23 mouse cellular contexts compared by ENCODE assay signal in the genomic region with DNA sequence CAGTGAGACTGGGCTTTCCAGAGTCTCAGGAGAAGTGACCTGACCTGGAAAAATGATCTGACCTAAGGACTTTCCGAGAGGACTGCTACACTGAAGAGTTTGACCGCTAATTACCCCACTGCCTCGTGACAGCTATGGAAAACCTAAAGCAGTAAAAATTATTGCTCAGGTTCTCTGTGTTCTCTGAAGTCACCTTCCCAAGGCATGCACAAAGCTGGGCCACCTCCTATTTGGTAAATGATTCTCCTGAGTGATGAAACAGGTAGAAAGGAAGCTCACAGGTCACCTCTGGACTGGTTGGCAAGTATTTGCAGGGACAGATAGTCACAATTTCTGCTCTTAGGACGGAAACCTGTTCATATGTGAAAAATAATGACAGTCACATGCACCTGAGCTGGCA.
DNase-seq lines count a peak whose midpoint lies in the region; ATAC-seq and TF ChIP-seq lines count a peak whose summit lies in the region.
"Had no signal": no experiment of that assay in that cellular context is flagged by ENCODE, and none has a peak within 500 bp of the region (broad histone marks: within the 10 kb centered on the region; RNA-seq: fewer than 3 reads in every experiment).

No protein-coding gene starts in this region.

- no peak overlapping the region for H3K9ac ChIP-seq in kidney, embryonic 14.5 days (ENCODE audit: low read depth, low read length)
- no peak overlapping the region for H3K9ac ChIP-seq in intestine, postnatal 0 days (ENCODE audit: low read depth, low read length)
- no peak overlapping the region for H3K9ac ChIP-seq in kidney, postnatal 0 days (ENCODE audit: low read depth, low read length)
- no peak overlapping the region for H3K9ac ChIP-seq in forebrain, embryonic 16.5 days (replicated peaks; ENCODE audit: low read depth, low read length)
- H3K9ac ChIP-seq: embryonic facial prominence, embryonic 15.5 days; hindbrain, embryonic 12.5 days; limb, embryonic 12.5 days; midbrain, embryonic 15.5 days had no signal

- no peak for ATAC-seq in kidney, embryonic 14.5 days (ENCODE audit: low FRiP score, low TSS enrichment)
- ATAC-seq in intestine, postnatal 0 days = peak; percentile 99
- peak; percentile 94 for ATAC-seq in kidney, postnatal 0 days (replicated peaks; ENCODE audit: low FRiP score, low read depth)
- ATAC-seq in forebrain, embryonic 16.5 days = no peak
- ATAC-seq: CD4-positive, CD25-positive, alpha-beta regulatory T cell, adult 4 months; midbrain, embryonic 15.5 days; Patski had no signal

- no peaks in the 10 kb centered on the region for H3K36me3 ChIP-seq in kidney, embryonic 14.5 days (ENCODE audit: control insufficient read depth, insufficient read depth, low read length)
- H3K36me3 ChIP-seq in intestine, postnatal 0 days (ENCODE audit: control insufficient read depth, insufficient read depth) = no peaks in the 10 kb centered on the region
- no peaks in the 10 kb centered on the region for H3K36me3 ChIP-seq in kidney, postnatal 0 days (ENCODE audit: insufficient read depth, low read length)
- no peaks in the 10 kb centered on the region for H3K36me3 ChIP-seq in small intestine, adult 2 months (ENCODE audit: control insufficient read depth, insufficient read depth, low read length)
- H3K36me3 ChIP-seq in forebrain, embryonic 16.5 days (ENCODE audit: control insufficient read depth, insufficient read depth) = no peaks in the 10 kb centered on the region
- H3K36me3 ChIP-seq: embryonic facial prominence, embryonic 15.5 days; hindbrain, embryonic 12.5 days; limb, embryonic 12.5 days; midbrain, embryonic 15.5 days had no signal

- H3K27ac ChIP-seq in kidney, embryonic 14.5 days (ENCODE audit: low read depth, low read length) = no peak overlapping the region
- H3K27ac ChIP-seq in intestine, postnatal 0 days (ENCODE audit: low read depth, low read length) = peak overlapping the region; percentile 54
- no peak overlapping the region for H3K27ac ChIP-seq in kidney, postnatal 0 days
- H3K27ac ChIP-seq in small intestine, adult 2 months (ENCODE audit: insufficient read depth, low read depth, low read length) = peak overlapping the region; percentile 57
- H3K27ac ChIP-seq in forebrain, embryonic 16.5 days (ENCODE audit: low read length) = no peak overlapping the region
- H3K27ac ChIP-seq: embryonic facial prominence, embryonic 15.5 days; hindbrain, embryonic 12.5 days; limb, embryonic 12.5 days; midbrain, embryonic 15.5 days had no signal

- no peak for TF ChIP-seq CTCF in intestine, postnatal 0 days (IDR thresholded peaks at IDR 0.05; ENCODE audit: low read depth)
- TF ChIP-seq CTCF in kidney, postnatal 0 days (IDR thresholded peaks at IDR 0.05; ENCODE audit: low read depth) = no peak
- TF ChIP-seq CTCF in small intestine, adult 2 months (IDR thresholded peaks at IDR 0.05; ENCODE audit: extremely low read depth, insufficient read length, insufficient replicate concordance, low read depth, low read length) = no peak

- intact Hi-C loops in left cerebral cortex, postnatal 25 days (cut with DNase I) = no loop called here

- WGBS in kidney, embryonic 14.5 days = 28% methylated on average over 4 of the region's 4 CpGs
- 25% methylated on average over 4 of the region's 4 CpGs for WGBS in intestine, postnatal 0 days
- WGBS in kidney, postnatal 0 days = 26% methylated on average over 4 of the region's 4 CpGs
- WGBS in small intestine, adult 2 months = 23% methylated on average over 4 of the region's 4 CpGs
- WGBS in forebrain, embryonic 16.5 days = 79% methylated on average over 4 of the region's 4 CpGs

- no peak for TF ChIP-seq POLR2A in small intestine, adult 2 months (IDR thresholded peaks at IDR 0.05; ENCODE audit: low read depth, low read length)

- H3K4me3 ChIP-seq in kidney, embryonic 14.5 days (ENCODE audit: low read length) = no peak overlapping the region
- no peak overlapping the region for H3K4me3 ChIP-seq in intestine, postnatal 0 days (ENCODE audit: low read depth, low read length)
- no peak overlapping the region for H3K4me3 ChIP-seq in kidney, postnatal 0 days (replicated peaks; ENCODE audit: low read depth, low read length)
- H3K4me3 ChIP-seq in small intestine, adult 2 months (ENCODE audit: low read depth, low read length) = no peak overlapping the region
- H3K4me3 ChIP-seq in forebrain, embryonic 16.5 days (replicated peaks; ENCODE audit: low read length) = no peak overlapping the region
- H3K4me3 ChIP-seq: embryonic facial prominence, embryonic 15.5 days; hindbrain, embryonic 12.5 days; limb, embryonic 12.5 days; megakaryocyte, embryonic 14.5 days; midbrain, embryonic 15.5 days; myocyte had no signal

- no peak overlapping the region for H3K4me2 ChIP-seq in kidney, embryonic 14.5 days (replicated peaks; ENCODE audit: low read depth, low read length)
- H3K4me2 ChIP-seq in intestine, postnatal 0 days (replicated peaks; ENCODE audit: low read depth) = no peak overlapping the region
- H3K4me2 ChIP-seq in kidney, postnatal 0 days (ENCODE audit: low read length) = no peak overlapping the region
- no peak overlapping the region for H3K4me2 ChIP-seq in forebrain, embryonic 16.5 days (ENCODE audit: low read length)
- H3K4me2 ChIP-seq: embryonic facial prominence, embryonic 15.5 days; heart, embryonic 11.5 days; hindbrain, embryonic 12.5 days; limb, embryonic 12.5 days; midbrain, embryonic 15.5 days had no signal

- H3K9me3 ChIP-seq in kidney, embryonic 14.5 days (ENCODE audit: control insufficient read depth, low read length) = no peaks in the 10 kb centered on the region
- no peaks in the 10 kb centered on the region for H3K9me3 ChIP-seq in intestine, postnatal 0 days (ENCODE audit: control insufficient read depth)
- no peaks in the 10 kb centered on the region for H3K9me3 ChIP-seq in kidney, postnatal 0 days (replicated peaks; ENCODE audit: low read length)
- H3K9me3 ChIP-seq in forebrain, embryonic 16.5 days (ENCODE audit: control insufficient read depth, low read length) = 0 out of 2 replicates have a peak, but pooled peaks cover 3% of the 10 kb centered on the region
- H3K9me3 ChIP-seq: embryonic facial prominence, embryonic 15.5 days; hindbrain, embryonic 12.5 days; limb, embryonic 12.5 days; megakaryocyte, embryonic 14.5 days; midbrain, embryonic 15.5 days had no signal

- no peaks in the 10 kb centered on the region for H3K27me3 ChIP-seq in kidney, embryonic 14.5 days (ENCODE audit: control insufficient read depth, insufficient read depth, low read length)
- no peaks in the 10 kb centered on the region for H3K27me3 ChIP-seq in intestine, postnatal 0 days (replicated peaks; ENCODE audit: control insufficient read depth, insufficient read depth, low read length)
- no peaks in the 10 kb centered on the region for H3K27me3 ChIP-seq in kidney, postnatal 0 days (ENCODE audit: insufficient read depth, low read length)
- no peaks in the 10 kb centered on the region for H3K27me3 ChIP-seq in small intestine, adult 2 months (ENCODE audit: control insufficient read depth, insufficient read depth, low read length)
- no peaks in the 10 kb centered on the region for H3K27me3 ChIP-seq in forebrain, embryonic 16.5 days (replicated peaks; ENCODE audit: control insufficient read depth, insufficient read depth, low read length)
- H3K27me3 ChIP-seq: embryonic facial prominence, embryonic 15.5 days; hindbrain, embryonic 12.5 days; limb, embryonic 12.5 days; megakaryocyte, embryonic 14.5 days; midbrain, embryonic 15.5 days; Patski had no signal

- DNase-seq in kidney, adult 11 months = peak; percentile 76
- peak; percentile 47 for DNase-seq in kidney, postnatal 0 days (ENCODE audit: low spot score)
- no peak for DNase-seq in left cerebral cortex, postnatal 25 days (ENCODE audit: low spot score in 2 of 2)
- DNase-seq in frontal cortex, postnatal 25 days (ENCODE audit: low spot score in 2 of 2) = no peak
- DNase-seq: adrenal gland, postnatal 10 days; cerebellum, adult 9-11 months; embryo, embryonic 11 days; heart, postnatal 10 days; lung, adult 2 months; right cerebral cortex, postnatal 4 days had no signal

- no peaks in the 10 kb centered on the region for H3K4me1 ChIP-seq in kidney, embryonic 14.5 days (ENCODE audit: control insufficient read depth, insufficient read depth, low read length)
- no peaks in the 10 kb centered on the region for H3K4me1 ChIP-seq in intestine, postnatal 0 days (replicated peaks; ENCODE audit: control insufficient read depth, insufficient read depth, low read length)
- no peaks in the 10 kb centered on the region for H3K4me1 ChIP-seq in kidney, postnatal 0 days (replicated peaks; ENCODE audit: insufficient read depth, low read length)
- peaks cover 10% of the 10 kb centered on the region; the same call in 1 of the 2 replicates for H3K4me1 ChIP-seq in small intestine, adult 2 months (ENCODE audit: control insufficient read depth, insufficient read depth, insufficient read length, low read length)
- H3K4me1 ChIP-seq in forebrain, embryonic 16.5 days (replicated peaks; ENCODE audit: control insufficient read depth, insufficient read depth, low read length) = no peaks in the 10 kb centered on the region
- H3K4me1 ChIP-seq: embryonic facial prominence, embryonic 15.5 days; hindbrain, embryonic 12.5 days; limb, embryonic 12.5 days; megakaryocyte, embryonic 14.5 days; midbrain, embryonic 15.5 days had no signal

Comparison
In these comparisons a context has a peak if more than half of its experiments do, and no peak if none do; other contexts are left out.
1. ATAC-seq: peak in intestine, postnatal 0 days (single experiment) and kidney, postnatal 0 days (single experiment); none in kidney, embryonic 14.5 days (single experiment) and forebrain, embryonic 16.5 days (single experiment).
2. DNase-seq: peak in kidney, adult 11 months (single experiment) and kidney, postnatal 0 days (single experiment); none in left cerebral cortex, postnatal 25 days (0 of 2) and frontal cortex, postnatal 25 days (0 of 2).
3. H3K27ac ChIP-seq: peak in intestine, postnatal 0 days (single experiment) and small intestine, adult 2 months (single experiment); none in kidney, embryonic 14.5 days (single experiment), kidney, postnatal 0 days (single experiment) and forebrain, embryonic 16.5 days (single experiment).